Mouse (Mus musculus): ENCODE measurements around the gene Tmem131. TPM values are rescaled to one million over a fixed set of nuclear protein-coding genes. Genes with fewer than 3 reads are reported as not detected.

Tmem131 gene
- 10.6 and 11.4 TPM in 2 replicates for polyA plus RNA-seq (2014; fragmentation: Nextera tagmentation; extraction: Ambion mirVana)

- 40% methylated on average over 5 of the region's 5 CpGs for WGBS (ENCODE audit: insufficient replicate concordance)
- no peak within 1 kb of the TSS for H3K27ac ChIP-seq (ENCODE audit: low read depth, low read length)
- peaks cover 4% of the 10 kb centered on the region; the same call in 1 of the 2 replicates for H3K4me1 ChIP-seq (ENCODE audit: control insufficient read depth, insufficient read depth, low read length)
- 0 out of 2 replicates have a peak, but pooled peaks have one; percentile 27 for ATAC-seq (replicated peaks; ENCODE audit: insufficient number of reproducible peaks, low FRiP score, low TSS enrichment)
- H3K9me3 ChIP-seq (replicated peaks; ENCODE audit: control insufficient read depth, low read length): no peaks in the 10 kb centered on the region
- H3K27me3 ChIP-seq (ENCODE audit: control insufficient read depth, insufficient read depth, low read length): no peaks in the 10 kb centered on the region
- H3K4me2 ChIP-seq: peak within 1 kb of the TSS; percentile 38
- H3K36me3 ChIP-seq (ENCODE audit: control insufficient read depth, insufficient read depth, low read length): no peaks in the 10 kb centered on the region
- H3K9ac ChIP-seq (ENCODE audit: low read depth, low read length): no peak within 1 kb of the TSS
- peak within 1 kb of the TSS; percentile 12; the same call in 1 of the 2 replicates for H3K4me3 ChIP-seq (ENCODE audit: low read depth, low read length)
Measured at GRCm38 (mm10) chr1:36943653-36944052, at the start of gene Tmem131. Tmem131 (minus strand) TSS chr1:36943666.

GRCm38 (mm10) chr1:36988561-36988960, 45.1 kb upstream of the Tmem131 start:
- H3K9ac ChIP-seq (ENCODE audit: low read depth, low read length): no peak overlapping the region
- H3K4me2 ChIP-seq: no peak overlapping the region
- no peaks in the 10 kb centered on the region for H3K9me3 ChIP-seq (replicated peaks; ENCODE audit: control insufficient read depth, low read length)
- H3K27me3 ChIP-seq (ENCODE audit: control insufficient read depth, insufficient read depth, low read length): no peaks in the 10 kb centered on the region
- H3K36me3 ChIP-seq (ENCODE audit: control insufficient read depth, insufficient read depth, low read length): no peaks in the 10 kb centered on the region
- no peak overlapping the region for H3K27ac ChIP-seq (ENCODE audit: low read depth, low read length)
- no peaks in the 10 kb centered on the region for H3K4me1 ChIP-seq (ENCODE audit: control insufficient read depth, insufficient read depth, low read length)
- no peak overlapping the region for H3K4me3 ChIP-seq (ENCODE audit: low read depth, low read length)
- 72% methylated on average over 6 of the region's 6 CpGs for WGBS (ENCODE audit: insufficient replicate concordance)
- ATAC-seq (replicated peaks; ENCODE audit: insufficient number of reproducible peaks, low FRiP score, low TSS enrichment): no peak

DNA sequence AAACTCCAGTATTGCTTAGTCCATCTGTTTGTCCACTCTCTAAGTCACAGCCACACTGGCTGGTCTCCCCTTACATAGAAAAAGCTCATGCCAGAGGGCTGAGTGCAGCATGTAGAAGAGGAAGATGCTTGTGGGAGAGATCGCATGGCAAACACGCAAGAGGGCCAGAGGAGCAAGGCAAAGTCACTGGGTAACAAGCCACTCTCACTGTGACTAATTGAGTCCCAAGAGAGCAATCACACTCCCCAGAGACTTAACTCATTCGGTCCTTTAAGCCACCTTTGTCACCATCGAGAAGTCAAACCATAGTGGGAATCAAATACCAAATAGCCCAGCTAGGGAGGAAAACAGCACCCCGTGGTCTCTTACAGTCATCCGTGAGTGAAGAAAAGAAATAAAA, 44.7 kb upstream of the Tmem131 start:
- Histone ChIP-seq H3K9me3 (replicated peaks; ENCODE audit: control insufficient read depth, low read length) (no peaks in the 10 kb centered on the region), H3K9ac (ENCODE audit: low read depth, low read length) (no peak overlapping the region), H3K4me2 (no peak overlapping the region), H3K4me1 (ENCODE audit: control insufficient read depth, insufficient read depth, low read length) (no peaks in the 10 kb centered on the region), H3K27me3 (ENCODE audit: control insufficient read depth, insufficient read depth, low read length) (no peaks in the 10 kb centered on the region), H3K36me3 (ENCODE audit: control insufficient read depth, insufficient read depth, low read length) (no peaks in the 10 kb centered on the region), H3K4me3 (ENCODE audit: low read depth, low read length) (no peak overlapping the region), H3K27ac (ENCODE audit: low read depth, low read length) (no peak overlapping the region)
- no peak for ATAC-seq (replicated peaks; ENCODE audit: insufficient number of reproducible peaks, low FRiP score, low TSS enrichment)
- 84% methylated on average over 6 of the region's 6 CpGs for WGBS (ENCODE audit: insufficient replicate concordance)

GRCm38 (mm10) chr1:36987172-36988148, 44.0 kb upstream of the Tmem131 start:
- Histone ChIP-seq H3K27me3 (ENCODE audit: control insufficient read depth, insufficient read depth, low read length) (no peaks in the 10 kb centered on the region), H3K9me3 (replicated peaks; ENCODE audit: control insufficient read depth, low read length) (no peaks in the 10 kb centered on the region), H3K36me3 (ENCODE audit: control insufficient read depth, insufficient read depth, low read length) (no peaks in the 10 kb centered on the region), H3K27ac (ENCODE audit: low read depth, low read length) (no peak overlapping the region), H3K9ac (ENCODE audit: low read depth, low read length) (no peak overlapping the region), H3K4me1 (ENCODE audit: control insufficient read depth, insufficient read depth, low read length) (no peaks in the 10 kb centered on the region), H3K4me3 (ENCODE audit: low read depth, low read length) (no peak overlapping the region), H3K4me2 (no peak overlapping the region)
- ATAC-seq (replicated peaks; ENCODE audit: insufficient number of reproducible peaks, low FRiP score, low TSS enrichment): no peak
- 73% methylated on average over 10 of the region's 10 CpGs for WGBS (ENCODE audit: insufficient replicate concordance)

GRCm38 (mm10) chr1:36986396-36987160, 43.1 kb upstream of the Tmem131 start:
- Histone ChIP-seq H3K9me3 (replicated peaks; ENCODE audit: control insufficient read depth, low read length) (no peaks in the 10 kb centered on the region), H3K4me2 (no peak overlapping the region), H3K27ac (ENCODE audit: low read depth, low read length) (no peak overlapping the region), H3K9ac (ENCODE audit: low read depth, low read length) (no peak overlapping the region), H3K27me3 (ENCODE audit: control insufficient read depth, insufficient read depth, low read length) (no peaks in the 10 kb centered on the region), H3K4me1 (ENCODE audit: control insufficient read depth, insufficient read depth, low read length) (no peaks in the 10 kb centered on the region), H3K36me3 (ENCODE audit: control insufficient read depth, insufficient read depth, low read length) (no peaks in the 10 kb centered on the region), H3K4me3 (ENCODE audit: low read depth, low read length) (no peak overlapping the region)
- ATAC-seq (replicated peaks; ENCODE audit: insufficient number of reproducible peaks, low FRiP score, low TSS enrichment): no peak
- 61% methylated on average over 14 of the region's 14 CpGs for WGBS (ENCODE audit: insufficient replicate concordance)

GRCm38 (mm10) chr1:36985896-36986295, 42.4 kb upstream of the Tmem131 start:
- Histone ChIP-seq H3K27ac (ENCODE audit: low read depth, low read length) (no peak overlapping the region), H3K9me3 (replicated peaks; ENCODE audit: control insufficient read depth, low read length) (no peaks in the 10 kb centered on the region), H3K4me2 (no peak overlapping the region), H3K4me3 (ENCODE audit: low read depth, low read length) (no peak overlapping the region), H3K4me1 (ENCODE audit: control insufficient read depth, insufficient read depth, low read length) (no peaks in the 10 kb centered on the region), H3K36me3 (ENCODE audit: control insufficient read depth, insufficient read depth, low read length) (no peaks in the 10 kb centered on the region), H3K9ac (ENCODE audit: low read depth, low read length) (no peak overlapping the region), H3K27me3 (ENCODE audit: control insufficient read depth, insufficient read depth, low read length) (no peaks in the 10 kb centered on the region)
- WGBS (ENCODE audit: insufficient replicate concordance): 49% methylated on average over 6 of the region's 6 CpGs
- no peak for ATAC-seq (replicated peaks; ENCODE audit: insufficient number of reproducible peaks, low FRiP score, low TSS enrichment)

GRCm38 (mm10) chr1:36984406-36984805, 40.9 kb upstream of the Tmem131 start:
- H3K4me2 ChIP-seq: no peak overlapping the region
- no peak overlapping the region for H3K9ac ChIP-seq (ENCODE audit: low read depth, low read length)
- no peak for ATAC-seq (replicated peaks; ENCODE audit: insufficient number of reproducible peaks, low FRiP score, low TSS enrichment)
- H3K36me3 ChIP-seq (ENCODE audit: control insufficient read depth, insufficient read depth, low read length): no peaks in the 10 kb centered on the region
- no peak overlapping the region for H3K4me3 ChIP-seq (ENCODE audit: low read depth, low read length)
- 36% methylated on average over 6 of the region's 6 CpGs for WGBS (ENCODE audit: insufficient replicate concordance)
- no peaks in the 10 kb centered on the region for H3K27me3 ChIP-seq (ENCODE audit: control insufficient read depth, insufficient read depth, low read length)
- no peaks in the 10 kb centered on the region for H3K4me1 ChIP-seq (ENCODE audit: control insufficient read depth, insufficient read depth, low read length)
- H3K9me3 ChIP-seq (replicated peaks; ENCODE audit: control insufficient read depth, low read length): no peaks in the 10 kb centered on the region
- no peak overlapping the region for H3K27ac ChIP-seq (ENCODE audit: low read depth, low read length)

GRCm38 (mm10) chr1:36983754-36984153, 40.3 kb upstream of the Tmem131 start:
- Histone ChIP-seq H3K9ac (ENCODE audit: low read depth, low read length) (no peak overlapping the region), H3K9me3 (replicated peaks; ENCODE audit: control insufficient read depth, low read length) (no peaks in the 10 kb centered on the region), H3K4me2 (no peak overlapping the region), H3K27me3 (ENCODE audit: control insufficient read depth, insufficient read depth, low read length) (no peaks in the 10 kb centered on the region), H3K36me3 (ENCODE audit: control insufficient read depth, insufficient read depth, low read length) (no peaks in the 10 kb centered on the region), H3K4me1 (ENCODE audit: control insufficient read depth, insufficient read depth, low read length) (no peaks in the 10 kb centered on the region), H3K27ac (ENCODE audit: low read depth, low read length) (no peak overlapping the region), H3K4me3 (ENCODE audit: low read depth, low read length) (no peak overlapping the region)
- ATAC-seq (replicated peaks; ENCODE audit: insufficient number of reproducible peaks, low FRiP score, low TSS enrichment): no peak
- WGBS (ENCODE audit: insufficient replicate concordance): 36% methylated on average over 4 of the region's 4 CpGs
